Mouse (Mus musculus): Measurements from ENCODE around the gene Ttpal.

The Ttpal gene

GRCm38 (mm10) chr2:163602101-163602971 is at the start of gene Ttpal:
Gene Ttpal (plus strand): TSS chr2:163602314.
- peak; percentile 83 to 86 for DNase-seq (ENCODE audit: low read depth in 2 of 2, low spot score in 2 of 2)

- no peak for DNase-seq (ENCODE audit: low read depth in 2 of 2, low spot score in 2 of 2)
Measured at GRCm38 (mm10) chr2:163552518-163552929, 49.6 kb upstream of the Ttpal start.

DNA sequence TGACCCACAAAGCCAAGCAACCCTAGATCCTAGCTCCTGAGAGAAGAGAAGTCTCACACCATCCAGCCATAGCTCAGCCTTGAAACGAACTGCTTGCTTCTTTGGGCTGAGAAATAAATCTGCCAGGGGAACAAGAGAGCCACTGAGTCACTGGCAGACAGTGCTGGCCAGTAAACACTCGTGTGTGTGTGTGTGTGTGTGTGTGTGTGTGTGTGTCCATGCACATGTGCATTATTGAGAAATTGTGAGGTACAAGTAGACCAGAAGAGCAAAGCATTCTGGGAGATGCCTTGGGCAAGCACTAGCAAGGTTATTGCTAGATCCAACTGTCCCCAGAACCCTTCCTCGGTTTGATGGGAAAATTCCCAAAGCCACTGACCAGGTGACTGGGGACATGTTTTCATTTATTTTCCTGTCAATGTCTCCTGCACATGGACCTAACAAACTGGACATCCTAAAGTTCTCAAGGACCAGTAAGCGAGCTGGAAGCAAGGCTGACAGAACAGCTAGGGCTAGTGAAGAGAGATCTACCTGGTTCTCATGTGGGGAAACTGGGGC is 47.6 kb upstream of the Ttpal start:
- no peak for DNase-seq (ENCODE audit: low read depth in 2 of 2, low spot score in 2 of 2)

GRCm38 (mm10) chr2:163554996-163555395 is 47.1 kb upstream of the Ttpal start:
- DNase-seq (ENCODE audit: low read depth in 2 of 2, low spot score in 2 of 2), result no peak

GRCm38 (mm10) chr2:163555417-163555816 is 46.7 kb upstream of the Ttpal start:
- no peak for DNase-seq (ENCODE audit: low read depth in 2 of 2, low spot score in 2 of 2)

DNA sequence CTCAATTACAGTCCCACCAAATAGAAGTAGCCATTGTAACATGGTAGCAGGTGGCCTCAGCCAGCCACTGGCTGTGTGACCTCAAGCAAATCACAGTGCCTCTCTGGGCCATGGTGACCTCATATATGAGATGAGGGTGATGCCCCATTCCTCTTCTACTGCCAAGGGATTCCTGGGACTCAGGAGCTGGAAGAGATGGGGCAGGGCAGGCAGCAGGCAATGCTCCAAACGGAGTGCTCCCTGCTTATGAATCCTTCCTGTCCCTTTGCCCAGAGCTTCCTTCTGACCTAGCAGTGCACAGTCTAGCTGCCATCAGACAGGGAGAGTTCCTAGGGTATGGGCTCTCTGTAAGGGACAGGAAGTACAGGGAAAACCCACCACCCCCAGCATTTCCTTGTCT is 43.6 kb upstream of the Ttpal start:
- DNase-seq (ENCODE audit: low read depth in 2 of 2, low spot score in 2 of 2), result no peak

DNA sequence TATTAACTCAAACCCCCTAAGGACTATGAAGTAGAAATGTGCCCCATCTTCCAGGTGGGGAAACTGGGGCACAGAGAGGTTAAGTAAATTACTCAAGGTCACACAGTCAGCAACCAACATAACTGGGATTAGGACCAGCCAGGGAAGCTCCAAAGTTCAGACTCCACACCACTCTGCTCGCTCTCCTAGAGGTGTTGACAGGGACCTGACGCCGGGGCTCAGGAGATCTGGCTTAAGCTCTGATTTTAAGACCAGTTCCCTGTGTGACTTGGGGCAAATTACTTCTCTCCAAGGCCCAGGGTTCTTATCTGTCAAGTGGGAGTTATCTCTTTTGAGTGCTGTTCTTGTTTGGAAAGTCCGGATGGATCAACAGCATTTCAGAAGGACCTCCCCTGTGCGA is 42.9 kb upstream of the Ttpal start:
- DNase-seq (ENCODE audit: low read depth in 2 of 2, low spot score in 2 of 2), result no peak

DNA sequence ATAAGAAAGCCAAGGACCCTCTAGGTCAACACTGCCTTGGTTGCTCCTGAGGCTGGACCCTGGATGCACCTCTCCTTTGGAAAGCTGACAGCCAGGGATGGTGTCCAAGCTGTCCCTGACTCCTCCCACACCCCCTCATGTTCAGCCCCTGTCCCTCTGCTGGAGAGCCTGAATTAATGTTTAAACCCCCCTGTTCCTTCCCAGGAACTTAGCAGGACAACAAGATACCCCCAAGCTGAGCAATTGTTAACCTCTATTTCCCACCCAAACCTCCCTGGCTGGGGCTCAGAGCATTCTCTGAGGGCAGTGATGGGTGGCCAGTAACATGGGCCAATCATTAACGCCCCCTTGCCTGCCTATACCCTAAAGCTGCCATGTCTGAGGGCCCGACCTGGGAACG is 41.9 kb upstream of the Ttpal start:
- no peak for DNase-seq (ENCODE audit: low read depth in 2 of 2, low spot score in 2 of 2)

DNA sequence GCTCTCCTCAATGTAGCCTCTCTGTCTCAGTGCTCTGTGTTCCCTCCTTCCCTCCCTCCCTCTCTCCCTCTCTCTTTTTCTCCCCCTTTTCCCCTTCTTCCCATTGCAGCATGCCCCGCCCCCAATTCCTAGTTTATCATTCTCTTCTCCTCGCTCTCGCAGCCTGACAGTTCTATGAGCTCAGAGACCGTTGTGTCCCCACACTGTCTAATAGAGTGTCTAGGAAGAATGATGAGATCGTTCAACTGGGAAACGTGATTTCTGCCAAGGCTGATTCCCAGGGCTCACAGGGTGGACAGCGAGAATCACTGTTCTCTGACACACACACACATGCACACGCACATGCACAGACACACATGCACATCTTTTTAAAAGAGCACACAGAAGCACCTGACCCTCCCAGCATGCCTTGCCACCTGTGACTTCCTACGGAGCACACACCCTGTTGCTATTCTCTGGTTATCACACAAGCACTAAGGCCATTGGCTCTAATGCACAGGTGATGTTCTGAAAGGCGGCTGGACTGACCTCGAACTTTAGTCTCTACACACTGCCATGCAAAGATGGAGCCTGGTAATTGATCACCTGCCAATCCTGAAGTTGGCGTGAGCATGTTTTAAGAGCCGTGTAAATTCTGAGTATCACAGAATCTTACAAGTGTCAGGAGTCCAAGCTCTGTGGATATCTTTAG is 40.7 kb upstream of the Ttpal start:
- DNase-seq (ENCODE audit: low read depth in 2 of 2, low spot score in 2 of 2), result no peak

DNA sequence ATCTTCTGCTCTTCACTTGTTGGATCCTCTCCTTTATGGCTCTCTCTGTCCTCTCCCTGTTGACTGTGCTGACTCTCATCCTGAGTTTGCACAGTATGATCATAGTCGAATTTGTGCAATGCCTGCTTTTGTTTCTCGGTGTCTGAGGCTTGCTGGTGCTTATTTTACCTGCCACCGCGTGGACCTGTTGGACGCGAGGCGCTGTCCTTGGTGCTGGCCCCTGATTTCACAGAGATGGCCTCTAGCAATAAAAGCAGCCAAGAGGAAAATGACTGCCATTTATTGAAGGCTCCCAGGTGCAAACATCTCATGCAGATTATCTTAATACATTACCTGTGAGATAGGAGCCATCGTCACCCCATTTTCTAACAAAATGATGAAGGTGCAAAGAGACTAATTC is 37.5 kb upstream of the Ttpal start:
- no peak for DNase-seq (ENCODE audit: low read depth in 2 of 2, low spot score in 2 of 2)

- no peak for DNase-seq (ENCODE audit: low read depth in 2 of 2, low spot score in 2 of 2)
Measured at GRCm38 (mm10) chr2:163574321-163574720, 27.8 kb upstream of the Ttpal start.

DNA sequence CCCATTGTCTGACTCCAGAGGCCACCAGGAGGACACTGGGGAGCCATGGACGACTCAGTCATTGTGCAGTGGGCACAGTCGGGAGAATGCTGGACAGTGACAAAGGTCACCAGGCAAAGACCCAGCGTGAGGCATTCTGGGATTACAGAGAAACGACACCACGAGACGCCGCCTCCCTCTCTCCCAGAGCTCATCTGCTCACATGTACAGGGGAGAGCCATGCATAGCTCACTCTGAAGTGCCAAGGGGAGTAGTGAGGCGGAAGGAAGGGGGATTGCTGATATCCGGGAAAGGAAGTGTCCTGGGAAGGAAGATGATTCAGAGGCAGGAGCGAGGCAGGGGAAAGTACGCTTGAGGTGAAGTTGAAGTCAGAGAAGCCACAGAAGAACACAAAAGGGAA is 26.9 kb upstream of the Ttpal start:
- DNase-seq (ENCODE audit: low read depth in 2 of 2, low spot score in 2 of 2), result no peak

- no peak for DNase-seq (ENCODE audit: low read depth in 2 of 2, low spot score in 2 of 2)
Measured at GRCm38 (mm10) chr2:163577986-163578385, 24.1 kb upstream of the Ttpal start.

DNA sequence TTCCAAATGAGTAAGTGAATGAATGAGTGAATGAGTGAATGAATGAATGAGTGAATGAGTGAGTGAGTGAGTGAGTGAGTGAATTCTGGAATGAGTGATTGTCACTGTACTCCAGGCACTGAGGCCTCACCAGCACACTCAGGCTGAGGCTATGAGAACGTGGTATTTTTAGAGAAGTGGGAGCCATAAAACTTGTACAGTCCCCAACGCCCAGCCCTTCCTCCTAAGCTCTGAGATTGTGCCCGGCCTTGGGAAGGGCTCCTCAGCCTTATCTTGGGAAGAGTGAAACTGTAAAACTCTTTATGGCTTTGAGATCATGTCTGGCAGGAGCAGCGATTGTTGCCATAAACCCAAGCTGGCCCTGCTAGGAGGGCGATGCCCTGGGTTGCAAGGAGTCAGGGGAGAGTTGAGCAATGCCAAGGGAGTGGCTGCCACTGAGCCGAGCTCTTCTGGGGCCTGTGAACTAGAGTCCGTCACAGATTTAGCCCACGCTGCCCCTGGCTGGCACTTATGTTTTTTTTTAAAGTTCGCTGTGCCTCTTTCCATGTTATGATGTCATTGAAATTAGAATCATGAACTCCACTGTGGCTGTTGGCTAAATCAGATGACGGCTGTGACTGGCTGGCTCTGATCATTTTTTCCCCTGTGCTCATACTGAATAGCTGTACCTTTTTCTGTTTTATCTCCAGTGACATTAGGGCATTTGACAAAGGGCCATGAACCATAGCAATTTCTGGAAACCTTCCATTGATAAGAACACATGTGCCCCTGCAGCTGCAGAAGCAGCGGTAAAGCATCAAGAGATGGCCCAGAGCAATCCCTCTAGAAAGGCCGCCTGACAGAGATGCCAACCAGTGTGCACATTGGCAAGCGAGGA is 21.8 kb upstream of the Ttpal start:
- DNase-seq (ENCODE audit: low read depth in 2 of 2, low spot score in 2 of 2), result no peak

DNA sequence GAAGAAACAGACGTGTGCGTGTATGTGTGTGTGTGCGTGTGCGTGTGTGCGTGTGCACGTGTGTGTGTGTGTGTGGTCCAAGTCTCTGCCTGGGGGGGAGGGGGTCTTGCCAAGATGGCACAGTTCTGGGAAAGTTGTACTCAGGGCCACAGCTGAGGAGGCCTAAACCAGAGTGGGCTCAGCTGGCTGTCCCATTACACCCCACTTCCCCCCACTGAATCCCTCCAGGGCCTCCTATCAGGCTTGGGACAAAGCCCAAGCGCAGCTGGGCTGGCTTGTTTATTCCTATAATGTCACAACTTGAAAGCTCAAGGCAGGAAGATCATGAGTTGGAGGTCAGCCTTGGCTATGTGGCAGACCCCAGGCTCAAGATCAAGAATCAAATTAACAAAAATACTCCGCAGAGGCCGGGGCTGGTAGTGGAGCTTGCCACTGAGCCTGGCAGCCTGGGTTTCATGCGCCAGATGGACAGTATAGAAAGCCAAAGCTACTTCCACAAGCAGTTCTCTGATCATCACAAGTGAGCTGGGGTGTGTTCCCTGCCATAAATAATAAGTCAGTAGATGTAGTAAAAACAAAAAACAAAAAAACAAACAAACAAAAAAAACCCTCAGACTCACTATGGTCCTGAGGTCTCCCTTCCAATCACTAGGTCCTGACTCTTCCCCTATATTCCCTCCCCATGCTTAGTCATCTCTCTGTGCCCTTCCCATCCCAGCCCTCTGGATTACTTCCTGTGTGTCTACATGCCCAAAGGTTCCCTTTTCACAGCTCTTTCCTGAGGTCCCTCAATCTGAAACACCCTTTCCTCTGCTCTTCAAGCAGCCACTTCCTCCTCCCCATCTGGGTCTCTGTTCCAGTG is 18.7 kb upstream of the Ttpal start:
- DNase-seq (ENCODE audit: low read depth in 2 of 2, low spot score in 2 of 2), result no peak

- no peak for DNase-seq (ENCODE audit: low read depth in 2 of 2, low spot score in 2 of 2)
Measured at GRCm38 (mm10) chr2:163584088-163584426, 18.1 kb upstream of the Ttpal start.

DNA sequence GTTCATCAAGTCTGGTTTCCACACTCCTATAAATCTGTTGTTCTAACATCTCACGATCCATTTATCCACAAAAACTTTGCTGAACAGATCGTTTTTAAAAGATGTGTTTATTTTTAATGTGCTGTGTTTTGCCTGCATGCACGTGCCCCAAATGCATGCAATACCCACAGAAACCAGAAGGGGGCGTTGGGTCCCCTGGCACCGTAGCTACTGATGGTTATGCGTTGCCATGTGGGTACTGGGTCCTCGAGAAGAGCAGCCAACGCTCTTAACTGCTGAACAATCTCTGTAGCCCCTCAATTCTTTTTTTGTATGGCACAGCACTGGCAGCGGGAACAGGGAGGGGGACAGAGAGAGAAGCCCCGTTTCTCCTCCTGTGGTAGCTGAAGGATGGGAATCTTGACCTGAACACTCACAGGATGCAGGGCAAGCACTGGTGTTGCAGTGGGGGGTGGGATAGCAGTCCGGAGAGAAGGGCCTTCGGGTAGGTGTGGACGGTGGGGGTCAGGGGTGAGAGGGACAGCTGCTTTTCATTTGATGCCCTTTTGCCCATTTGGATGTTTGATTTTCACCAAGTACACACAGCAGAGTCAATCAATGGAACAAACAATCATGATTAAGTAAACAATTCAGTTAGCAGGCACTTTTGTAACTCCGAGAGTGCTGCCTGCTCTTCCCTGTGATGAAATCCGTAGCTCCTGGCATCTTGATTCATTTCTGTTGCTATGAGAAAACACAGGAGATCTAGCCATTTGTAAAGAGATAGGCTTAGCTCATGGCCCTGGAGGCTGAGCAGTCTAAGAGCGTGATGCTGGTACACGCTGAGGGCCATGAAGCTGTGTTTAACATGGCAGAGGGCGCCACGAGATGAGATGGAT is 15.5 kb upstream of the Ttpal start:
- peak; percentile 50 to 69 for DNase-seq (ENCODE audit: low read depth in 2 of 2, low spot score in 2 of 2)

- no peak for DNase-seq (ENCODE audit: low read depth in 2 of 2, low spot score in 2 of 2)
Measured at GRCm38 (mm10) chr2:163587506-163587905, 14.6 kb upstream of the Ttpal start.

DNA sequence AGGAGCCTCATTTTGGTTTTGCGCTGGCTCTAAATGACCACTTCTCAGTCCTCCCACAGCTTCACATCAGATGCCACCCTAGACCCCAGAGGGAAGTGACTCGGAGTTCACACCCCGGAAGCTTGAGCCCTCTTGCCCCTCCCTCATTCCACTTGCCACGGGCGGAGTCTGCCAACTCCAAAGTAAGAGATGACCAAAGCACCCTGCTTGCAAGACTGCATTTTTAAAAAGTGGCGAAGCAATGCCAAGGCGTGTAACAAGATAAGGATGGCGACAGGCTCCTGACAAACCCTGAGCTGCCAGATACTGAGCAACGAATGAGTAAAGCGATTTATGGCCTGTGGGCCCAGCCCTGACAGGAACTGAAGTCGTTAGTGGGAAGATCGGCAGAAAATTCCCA is 11.9 kb upstream of the Ttpal start:
- no peak for DNase-seq (ENCODE audit: low read depth in 2 of 2, low spot score in 2 of 2)
